Mouse (Mus musculus) ES-E14 (cell line): ENCODE results near the gene Tert.

Experiments
- CHD2 ChIP-seq: IDR thresholded peaks from 2 replicates; pipeline ENCODE4 v1.6.1; 2014; ENCODE audit warnings: mild to moderate bottlenecking, low read depth, low read length, inconsistent platforms
- HCFC1 ChIP-seq: IDR thresholded peaks from 2 replicates; pipeline ENCODE4 v1.6.1; 2012; ENCODE audit warnings: low read length, inconsistent platforms, borderline replicate concordance; ENCODE audit not compliant: insufficient read depth
- MAFK ChIP-seq: IDR thresholded peaks from 2 replicates; pipeline ENCODE4 v1.6.1; 2014; ENCODE audit warnings: mild to moderate bottlenecking, low read depth, low read length, inconsistent platforms; ENCODE audit not compliant: insufficient read depth
- ZC3H11A ChIP-seq: IDR thresholded peaks from 2 replicates; pipeline ENCODE4 v1.6.1; 2012; ENCODE audit warnings: low read depth, mild to moderate bottlenecking, inconsistent platforms, low read length, borderline replicate concordance
- ZNF384 ChIP-seq: IDR thresholded peaks from 2 replicates; pipeline ENCODE4 v1.6.1; 2012; ENCODE audit warnings: low read depth, low read length, inconsistent platforms

DNA sequence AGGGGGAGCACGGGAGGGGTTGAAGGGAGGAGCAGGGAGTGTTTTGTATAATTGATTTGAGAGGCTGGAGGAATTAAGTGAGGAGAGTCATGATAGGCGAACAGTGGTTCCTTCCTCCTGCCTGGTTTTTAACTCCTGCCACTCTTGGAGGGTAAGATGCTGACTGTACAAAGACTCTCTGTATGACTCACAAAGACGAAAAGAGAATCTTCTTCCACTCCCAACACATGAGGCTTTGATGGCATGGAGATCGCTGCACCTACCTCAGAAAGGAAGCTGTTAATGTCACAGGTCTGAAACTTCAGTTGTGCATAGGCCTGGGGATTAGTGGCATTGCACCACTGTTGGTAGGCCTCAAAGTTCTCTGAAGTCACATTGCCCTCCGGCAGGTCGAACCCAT is 58.8 kb downstream of the Tert start:
- TF ChIP-seq HCFC1 (no peak), ZC3H11A (no peak), MAFK (no peak), ZNF384 (no peak), CHD2 (no peak)
